Mouse (Mus musculus): Measurements from ENCODE around the gene Huwe1. TPM values are rescaled to one million over a fixed set of nuclear protein-coding genes. Genes with fewer than 3 reads are reported as not detected.
A peak's percentile ranks its signal among the peaks of the same experiment; 100 is the strongest.

Gene Huwe1
- polyA plus RNA-seq, 1 experiment from 2014 or later: 41.9 TPM

DNA sequence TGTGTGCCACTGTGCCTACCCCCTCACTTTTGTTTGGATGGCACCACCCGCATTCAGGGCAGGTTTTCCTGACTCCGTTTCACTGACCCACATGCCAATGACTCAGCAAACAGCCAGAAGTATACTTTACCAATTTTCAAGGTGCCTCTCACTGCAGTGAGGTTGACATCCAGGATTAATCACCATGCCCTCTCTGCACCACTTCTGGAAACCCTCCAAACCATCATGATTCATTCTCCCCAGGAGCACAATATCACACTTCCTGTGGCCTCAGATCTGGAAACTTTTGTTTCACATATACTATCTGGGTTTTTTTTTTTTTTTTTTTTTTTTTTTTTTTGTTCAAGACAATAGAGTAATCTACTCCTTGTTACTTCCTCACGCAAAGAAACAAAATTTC is 150.6 kb downstream of the Huwe1 start:
- Histone ChIP-seq H3K4me2 (no peak overlapping the region), H3K27ac (ENCODE audit: poor library complexity, severe bottlenecking) (no peak overlapping the region), H3K27me3 (replicated peaks) (no peaks in the 10 kb centered on the region), H3K4me3 (no peak overlapping the region), H3K36me3 (no peaks in the 10 kb centered on the region), H3K9me3 (replicated peaks) (no peaks in the 10 kb centered on the region), H3K4me1 (replicated peaks) (no peaks in the 10 kb centered on the region), H3K9ac (no peak overlapping the region)
- WGBS: 58% methylated on average over 3 of the region's 3 CpGs
- no peak for ATAC-seq (ENCODE audit: insufficient number of reproducible peaks, low FRiP score)

MicroRNAs within 50 kb of the gene (microRNA counts, 519-probe panel; counts per million panel counts)
- microRNA mmu-miR-98: 3,919 counts per million, percentile 30 among the panel's probes with 10 or more counts

Small RNA genes lying within 50 kb of the gene (microRNA-seq; reads per million reads assigned to microRNA genes)
- not detected for gene Mir3113
- 2,069 reads per million, percentile 84 among the genes with 10 or more reads in this experiment for gene Mir98
- 335 reads per million, percentile 67 among the genes with 10 or more reads in this experiment for gene Mirlet7f-2

Other genes starting within 250 kb of the Huwe1 start
- gene Hsd17b10, start 201.0 kb downstream of the Huwe1 start, polyA plus RNA-seq (2016; fragmentation: Nextera tagmentation; extraction: Ambion mirVana): 155 and 159 TPM in 2 replicates
- 2.2 and 2.4 TPM in 2 replicates for gene Ribc1, start 215.5 kb downstream of the Huwe1 start, polyA plus RNA-seq (2016; fragmentation: Nextera tagmentation; extraction: Ambion mirVana)
- 78.1 and 79.3 TPM in 2 replicates for gene Smc1a, start 215.6 kb downstream of the Huwe1 start, polyA plus RNA-seq (2016; fragmentation: Nextera tagmentation; extraction: Ambion mirVana)